Mouse (Mus musculus) urinary bladder, postnatal 36 days (tissue): ENCODE measurements at regions not wholly inside any gene's neighbourhood (a gene's known extent, or its start where the extent isn't known, plus 50 kb on each side); places are given as distances from the start of the nearest gene placed in this dataset.

Experiments
- DNase-seq, 2 experiments: peaks; one replicate each; pipeline ENCODE4 v3.0.0; 2022; ENCODE audit warnings: low spot score in 2 of 2, mixed read lengths in 1 of 2

- peak in 1 of 2 experiments; percentile 11 for DNase-seq
Observed at GRCm38 (mm10) chr4:61909409-61909808, 74.4 kb upstream of the Mup5 start.

GRCm38 (mm10) chr4:61902136-61902535 is 67.1 kb upstream of the Mup5 start:
- peak in 1 of 2 experiments; percentile 35 for DNase-seq

GRCm38 (mm10) chr4:61898184-61898583 is 63.2 kb upstream of the Mup5 start:
- DNase-seq: no peak

- no peak for DNase-seq
Observed at GRCm38 (mm10) chr4:61897176-61897575, 62.1 kb upstream of the Mup5 start.
